Mouse (Mus musculus) embryo, embryonic 10.5 days (tissue): ENCODE measurements around the gene Gpx3.
"Not testable (repeated sequence)": the region's sequence is repeated elsewhere in the genome, so short reads cannot be mapped to it uniquely, and the experiment has no call there.

Experiments used
- DNase-seq: peaks from one replicate; pipeline ENCODE4 v3.0.0-alpha.2; 2015; ENCODE audit warnings: low spot score

The Gpx3 gene

DNA sequence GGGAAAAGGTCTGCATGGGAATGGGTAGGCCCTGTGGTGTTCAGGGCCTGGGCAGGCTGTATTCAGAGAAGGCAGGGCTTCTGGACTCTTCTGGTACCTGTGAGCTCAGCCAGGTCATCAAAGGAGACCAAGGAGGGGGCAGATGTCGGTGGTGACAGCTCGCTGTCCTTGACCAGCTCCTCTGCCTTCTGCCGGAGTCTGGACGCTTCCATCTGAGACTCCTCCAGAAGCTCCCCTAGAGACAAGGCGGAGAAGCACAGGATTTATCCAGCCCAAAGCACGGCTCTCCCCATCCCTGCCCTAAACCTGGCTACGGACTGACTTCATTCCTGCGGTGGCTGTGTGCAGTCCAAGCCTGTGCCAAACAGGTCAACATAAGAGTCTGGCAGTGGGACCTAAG, 37.2 kb downstream of the Gpx3 start:
- no peak for DNase-seq

DNA sequence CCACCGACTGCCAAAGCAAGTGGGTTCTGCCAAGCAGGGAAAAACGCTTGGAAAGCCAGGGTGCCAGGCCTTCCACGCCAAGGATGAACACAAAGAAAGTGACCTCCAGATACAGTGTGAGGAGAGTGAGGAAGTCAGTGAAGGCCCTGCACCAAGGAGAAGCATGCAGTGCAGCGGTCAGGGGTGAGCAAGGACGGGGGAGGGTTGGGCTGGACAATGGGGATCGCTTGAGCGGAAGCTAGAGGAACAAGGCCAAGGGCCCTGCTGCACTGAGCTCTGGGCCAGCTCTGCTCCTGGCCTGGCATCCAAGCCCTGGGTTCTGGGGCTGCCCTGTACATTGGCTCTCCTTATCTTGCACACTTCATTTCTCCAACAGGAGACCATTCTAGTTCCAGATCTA, 37.8 kb downstream of the Gpx3 start:
- no peak for DNase-seq

DNA sequence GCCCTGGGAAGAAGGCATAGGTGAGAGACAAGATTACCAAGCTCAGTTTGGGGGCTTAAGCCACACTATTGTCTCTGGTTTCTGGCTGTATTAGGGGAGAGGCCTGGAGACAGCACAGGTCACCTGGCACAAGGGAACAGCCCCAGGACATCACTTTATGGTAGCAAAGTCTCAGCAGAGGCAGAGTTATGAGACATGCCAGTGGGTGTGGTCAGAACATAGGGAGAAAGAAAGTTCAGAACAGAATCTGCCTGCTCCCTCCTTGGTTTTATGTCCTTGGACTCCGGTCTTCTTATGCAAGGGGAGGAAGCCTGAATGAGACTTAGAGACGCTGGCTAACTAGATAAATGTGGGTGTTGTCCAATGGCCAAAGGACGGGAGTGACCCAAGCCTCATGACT, 42.4 kb downstream of the Gpx3 start:
- no peak for DNase-seq

DNA sequence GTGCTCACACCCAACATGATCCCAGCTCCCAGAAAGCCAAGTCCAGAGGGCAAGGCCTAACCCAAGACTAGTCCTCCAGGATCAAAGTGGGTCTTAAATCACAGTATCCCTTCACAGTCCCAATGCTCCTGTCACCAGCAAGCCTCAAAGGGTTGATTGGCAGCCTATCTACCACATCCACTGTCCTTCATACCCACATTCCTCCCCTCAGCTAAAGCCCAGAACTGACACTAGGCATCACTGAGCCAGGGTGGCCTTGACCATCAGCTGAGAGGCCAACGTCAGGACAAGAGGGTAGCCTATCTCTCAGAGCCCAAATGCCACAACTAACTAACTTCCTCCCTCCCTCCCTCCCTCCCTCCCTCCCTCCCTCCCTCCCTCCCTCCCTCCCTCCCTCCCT, 47.5 kb downstream of the Gpx3 start:
- no peak for DNase-seq

DNA sequence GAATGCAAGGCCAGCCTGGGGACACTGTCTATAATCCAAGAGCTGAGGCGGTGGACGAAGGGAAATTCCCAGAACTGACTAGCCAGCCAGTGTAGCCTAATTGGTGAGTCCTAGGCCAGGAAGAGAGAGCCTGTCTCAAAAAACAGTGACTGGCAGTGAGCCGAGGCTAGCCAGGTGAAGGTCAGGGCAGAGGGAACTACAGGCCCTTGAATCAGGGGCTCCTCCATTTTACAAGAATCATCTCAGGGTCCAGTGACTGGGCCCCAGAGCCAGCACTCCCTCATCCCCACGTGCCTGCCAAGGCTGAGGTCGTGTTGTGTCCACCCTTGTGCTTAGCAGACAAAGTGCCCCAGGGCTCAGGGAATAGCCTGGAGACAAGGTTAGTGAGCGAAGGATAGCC, 48.4 kb downstream of the Gpx3 start:
- DNase-seq, result no peak

DNA sequence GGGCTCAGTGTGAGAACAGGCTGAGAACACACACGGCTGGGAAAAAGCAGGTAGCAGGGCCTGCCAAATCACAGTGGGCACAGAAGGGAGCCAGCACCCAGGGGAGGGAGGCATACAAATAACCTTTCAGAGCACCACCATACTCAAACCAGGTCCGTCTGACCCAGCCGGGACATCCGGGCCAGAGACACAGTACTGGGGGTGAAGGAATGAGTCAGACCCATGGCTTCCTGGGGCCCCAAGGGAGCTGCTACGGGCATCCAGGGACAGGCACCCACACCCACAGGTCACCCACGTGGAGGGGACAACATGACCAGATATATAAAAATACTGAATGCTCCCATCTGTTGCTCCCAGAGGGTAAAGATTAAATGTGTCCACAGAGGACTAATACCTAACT, 50.4 kb downstream of the Gpx3 start:
- no peak for DNase-seq

DNA sequence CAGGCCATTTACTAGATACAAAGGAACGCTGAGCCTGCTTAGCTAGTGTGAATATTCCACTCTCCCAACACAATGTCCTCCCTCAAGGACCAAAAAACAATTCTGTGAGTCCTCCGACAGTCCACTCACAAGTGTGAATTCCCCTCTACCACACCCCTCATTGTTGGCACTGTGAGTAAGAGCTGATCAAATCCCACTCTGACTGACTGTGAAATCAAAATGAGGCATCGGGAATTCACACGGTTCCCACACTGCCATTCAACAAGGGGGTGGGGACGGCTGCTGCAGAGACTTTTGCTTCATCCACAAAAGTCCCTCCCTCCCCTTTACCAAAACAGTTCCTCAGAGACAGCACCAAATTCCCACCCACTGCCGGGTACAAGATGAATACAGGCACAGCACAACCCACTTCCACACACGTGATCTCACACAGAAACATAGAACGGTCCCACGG, 51.8 kb downstream of the Gpx3 start:
- DNase-seq, result peak; percentile 68

DNA sequence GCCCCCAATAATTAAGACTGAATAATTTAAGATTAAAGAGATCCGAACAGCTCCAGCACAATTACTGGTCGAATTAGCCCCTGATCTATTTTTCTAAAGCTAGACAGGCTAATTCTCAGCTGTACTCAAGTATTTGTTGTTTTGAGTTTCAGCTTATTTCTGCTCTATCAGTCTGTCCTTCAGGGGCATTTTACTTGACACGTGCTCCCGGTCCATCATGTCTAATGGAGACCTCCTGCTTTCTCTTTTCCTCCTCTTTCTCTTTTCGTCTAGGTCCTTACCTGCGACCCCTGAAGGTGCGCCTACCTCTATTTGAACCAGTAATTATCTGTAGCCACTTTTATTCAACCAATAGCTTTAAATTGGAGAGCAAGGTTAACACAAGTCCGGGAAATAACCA, 52.5 kb downstream of the Gpx3 start:
- no peak for DNase-seq

DNA sequence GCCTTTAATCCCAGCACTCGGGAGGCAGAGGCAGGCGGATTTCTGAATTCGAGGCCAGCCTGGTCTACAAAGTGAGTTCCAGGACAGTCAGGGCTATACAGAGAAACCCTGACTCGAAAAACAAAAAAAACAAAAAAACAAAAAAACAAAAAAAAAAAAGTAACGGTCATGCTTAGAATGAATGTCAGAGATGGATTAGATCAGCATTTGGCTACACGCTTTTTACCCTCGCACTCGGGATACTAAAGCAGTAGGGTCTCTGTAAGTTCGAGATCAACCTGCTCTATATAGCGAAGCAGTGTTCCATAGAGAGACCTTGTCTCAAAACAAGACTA, 53.1 kb downstream of the Gpx3 start:
- not testable (repeated sequence) for DNase-seq

DNA sequence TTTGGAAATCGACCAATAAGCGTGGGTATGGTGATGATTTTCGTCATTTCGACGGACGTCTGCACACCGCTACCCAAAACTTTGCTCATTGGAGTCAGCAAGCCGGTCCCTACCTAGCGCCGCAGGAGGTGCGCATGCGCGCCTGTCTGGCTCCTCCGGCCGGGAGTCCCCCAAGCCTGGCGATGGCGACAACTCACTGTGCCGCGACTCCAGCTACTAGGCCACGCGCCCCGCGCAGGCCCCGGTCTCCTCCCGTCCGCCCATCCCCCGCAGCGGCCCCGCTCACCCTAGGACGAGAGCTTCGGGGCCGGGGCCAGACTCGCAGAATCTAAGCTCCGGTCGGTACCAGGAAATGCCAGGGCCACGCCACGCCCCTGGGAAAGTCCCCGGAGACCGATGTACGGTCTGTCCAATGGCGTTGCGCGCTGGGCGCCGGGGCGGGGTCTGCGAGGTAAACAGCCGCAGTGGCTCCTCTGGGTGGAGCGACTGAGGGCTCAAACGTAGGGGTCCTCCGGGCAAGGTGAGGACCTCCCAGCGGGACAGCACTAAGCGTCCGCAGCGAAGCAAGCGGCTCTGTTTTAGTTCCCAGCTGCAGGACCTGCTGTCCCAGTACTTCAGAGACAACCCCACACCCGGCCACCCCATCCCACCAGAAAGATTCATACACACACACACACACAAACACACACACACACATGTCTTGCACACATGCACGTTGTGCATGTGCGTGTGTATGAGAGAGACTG, 53.7 kb downstream of the Gpx3 start:
- DNase-seq, result peak; percentile 96

DNA sequence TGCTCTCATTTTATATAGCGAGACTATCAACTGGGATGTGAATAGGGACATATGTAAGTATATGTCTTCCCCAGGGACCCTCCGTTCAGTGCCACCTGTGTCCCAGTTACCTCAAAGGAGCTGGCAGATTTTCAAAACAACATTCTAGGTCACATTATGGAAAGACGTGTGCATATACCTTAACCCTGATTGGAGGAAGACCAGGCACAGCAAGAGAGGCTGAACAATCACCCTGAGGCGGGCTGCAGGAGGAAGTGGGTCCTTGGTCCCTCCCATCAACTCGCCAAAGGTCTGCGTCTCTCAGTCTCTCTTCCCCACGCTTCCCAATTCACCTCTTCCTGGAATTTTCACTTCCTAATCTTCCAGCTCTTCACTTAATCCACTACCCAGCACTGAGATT, 54.7 kb downstream of the Gpx3 start:
- no peak for DNase-seq

DNA sequence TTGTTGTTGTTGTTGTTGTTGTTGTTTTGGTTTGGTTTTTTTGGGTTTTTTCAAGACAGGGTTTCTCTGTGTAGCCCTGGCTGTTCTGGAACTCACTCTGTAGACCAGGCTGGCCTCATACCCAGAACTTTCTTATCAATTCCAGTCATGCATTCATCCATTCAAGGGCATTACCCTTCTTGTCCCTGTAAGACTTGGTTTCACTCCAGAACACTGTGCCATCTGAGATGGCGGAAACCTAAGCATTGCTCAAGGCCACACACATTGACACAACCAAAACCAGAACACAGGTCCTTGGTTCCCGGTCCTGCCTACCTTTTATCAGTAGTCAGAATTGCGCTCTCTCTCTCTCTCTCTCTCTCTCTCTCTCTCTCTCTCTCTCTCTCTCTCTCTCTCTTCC, 55.5 kb downstream of the Gpx3 start:
- not testable (repeated sequence) for DNase-seq

DNA sequence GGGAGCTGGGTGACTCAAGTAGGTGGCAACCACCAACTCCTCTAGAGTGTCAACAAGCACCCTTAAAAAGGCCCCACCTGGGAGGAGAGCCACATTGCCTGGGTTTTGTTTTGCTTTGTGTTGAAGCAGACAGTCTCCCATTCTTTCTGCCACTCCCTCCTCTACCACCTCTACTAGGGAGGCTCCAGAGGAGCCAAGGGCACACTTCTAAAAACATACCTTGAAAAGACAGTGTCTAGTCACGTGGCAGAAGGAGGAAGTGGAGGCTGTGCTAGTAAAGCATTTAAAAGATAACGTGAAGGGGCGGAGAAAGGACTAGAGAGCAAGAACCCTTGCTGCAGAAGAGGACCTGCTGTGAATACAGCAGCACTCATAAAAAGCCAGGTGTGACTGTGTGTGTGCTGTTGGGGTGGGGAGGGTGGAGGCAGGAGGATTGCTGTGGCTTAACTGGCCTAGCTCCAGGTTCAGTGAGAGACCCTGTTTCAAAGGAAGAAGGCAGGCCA, 56.4 kb downstream of the Gpx3 start:
- no peak for DNase-seq
